Mouse (Mus musculus): ENCODE data around the gene Vmn1r224. TPM values are rescaled to one million over a fixed set of nuclear protein-coding genes. Genes with fewer than 3 reads are reported as not detected.
A peak's percentile ranks its signal among the peaks of the same experiment; 100 is the strongest.

The Vmn1r224 gene
- polyA plus RNA-seq (2014; fragmentation: Nextera tagmentation; extraction: Ambion mirVana) = not detected in 2 replicates

- peaks cover 8% of the 10 kb centered on the region; the same call in 1 of the 2 replicates for H3K9me3 ChIP-seq (ENCODE audit: control insufficient read depth, low read length)
- H3K9ac ChIP-seq (replicated peaks; ENCODE audit: low read length) = no peak within 1 kb of the TSS
- no peaks in the 10 kb centered on the region for H3K36me3 ChIP-seq (ENCODE audit: control insufficient read depth, insufficient read depth, low read length)
- no peak within 1 kb of the TSS for H3K4me3 ChIP-seq (replicated peaks; ENCODE audit: low read depth, low read length)
- H3K4me1 ChIP-seq (ENCODE audit: control insufficient read depth, insufficient read depth, low read length) = no peaks in the 10 kb centered on the region
- no peaks in the 10 kb centered on the region for H3K27me3 ChIP-seq (ENCODE audit: control insufficient read depth, insufficient read depth, low read length)
- ATAC-seq (ENCODE audit: low FRiP score, low TSS enrichment) (no peak), DNase-seq (no peak)
- 49% methylated on average over 1 of the region's 1 CpGs for WGBS
- H3K27ac ChIP-seq (replicated peaks; ENCODE audit: low read depth, low read length) = no peak within 1 kb of the TSS
- H3K4me2 ChIP-seq (ENCODE audit: low read length) = no peak within 1 kb of the TSS
These were observed at the start of gene Vmn1r224 for GRCm38 (mm10) chr17:20413846-20414245. Gene Vmn1r224 (plus strand): TSS chr17:20414146.

DNA sequence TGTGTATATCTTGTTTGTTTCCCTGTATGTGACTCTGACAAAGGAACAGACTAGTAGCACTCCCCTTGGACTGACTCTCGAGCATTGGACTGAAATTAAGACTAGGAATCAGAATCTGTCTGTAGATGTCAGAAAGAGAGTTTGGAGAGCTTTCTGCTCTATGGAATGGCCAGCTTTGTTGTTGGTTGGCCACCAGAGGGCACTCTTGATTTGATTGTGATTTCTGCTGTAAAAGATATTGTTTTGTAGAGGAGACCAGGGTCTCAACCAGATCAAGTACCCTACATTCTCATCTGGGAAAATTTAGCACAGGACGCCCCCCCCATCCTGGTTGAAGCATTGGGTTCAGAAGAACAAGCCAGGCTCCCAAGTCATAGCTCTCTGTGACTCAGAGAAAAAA, 14.8 kb upstream of the Vmn1r224 start:
- no peaks in the 10 kb centered on the region for H3K4me1 ChIP-seq (ENCODE audit: control insufficient read depth, insufficient read depth, low read length)
- H3K9ac ChIP-seq (replicated peaks; ENCODE audit: low read length) = no peak overlapping the region
- WGBS = 38% methylated on average over 2 of the region's 2 CpGs
- H3K4me3 ChIP-seq (replicated peaks; ENCODE audit: low read depth, low read length) = no peak overlapping the region
- H3K4me2 ChIP-seq (ENCODE audit: low read length) = no peak overlapping the region
- H3K27ac ChIP-seq (replicated peaks; ENCODE audit: low read depth, low read length) = no peak overlapping the region
- no peaks in the 10 kb centered on the region for H3K27me3 ChIP-seq (ENCODE audit: control insufficient read depth, insufficient read depth, low read length)
- H3K9me3 ChIP-seq (ENCODE audit: control insufficient read depth, low read length) = peaks cover 23% of the 10 kb centered on the region
- H3K36me3 ChIP-seq (ENCODE audit: control insufficient read depth, insufficient read depth, low read length) = no peaks in the 10 kb centered on the region
- ATAC-seq (ENCODE audit: low FRiP score, low TSS enrichment) (no peak), DNase-seq (no peak)

DNA sequence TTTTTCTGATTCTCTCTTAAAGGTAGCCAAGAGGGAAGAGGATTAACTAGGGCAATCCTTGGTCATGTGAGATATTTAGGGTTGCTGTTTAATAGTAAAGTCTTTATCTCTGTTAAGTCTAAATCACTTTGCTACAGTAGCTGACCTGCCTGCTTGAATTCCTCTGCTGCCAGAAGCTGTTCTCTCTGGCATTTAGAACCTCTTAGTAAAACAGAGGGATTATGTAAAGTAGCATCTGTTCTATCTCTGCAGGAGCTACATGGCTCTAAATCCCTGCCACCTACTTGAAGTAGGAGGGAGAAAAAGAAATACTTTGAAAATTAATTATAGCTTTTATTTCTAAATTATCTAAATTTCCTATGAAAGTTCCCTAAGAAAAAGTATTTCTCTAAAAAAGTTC, 25.3 kb downstream of the Vmn1r224 start:
- Histone ChIP-seq H3K4me3 (replicated peaks; ENCODE audit: low read depth, low read length) (no peak overlapping the region), H3K27me3 (ENCODE audit: control insufficient read depth, insufficient read depth, low read length) (no peaks in the 10 kb centered on the region), H3K9me3 (ENCODE audit: control insufficient read depth, low read length) (peaks cover 14% of the 10 kb centered on the region; the same call in 1 of the 2 replicates), H3K27ac (replicated peaks; ENCODE audit: low read depth, low read length) (no peak overlapping the region), H3K36me3 (ENCODE audit: control insufficient read depth, insufficient read depth, low read length) (no peaks in the 10 kb centered on the region), H3K4me2 (ENCODE audit: low read length) (no peak overlapping the region), H3K4me1 (ENCODE audit: control insufficient read depth, insufficient read depth, low read length) (no peaks in the 10 kb centered on the region), H3K9ac (replicated peaks; ENCODE audit: low read length) (no peak overlapping the region)
- DNase-seq = no peak
- no peak for ATAC-seq (ENCODE audit: low FRiP score, low TSS enrichment)

GRCm38 (mm10) chr17:20473311-20473710, 59.4 kb downstream of the Vmn1r224 start:
- 72% methylated on average over 3 of the region's 3 CpGs for WGBS
- Histone ChIP-seq H3K4me3 (replicated peaks; ENCODE audit: low read depth, low read length) (no peak overlapping the region), H3K27ac (replicated peaks; ENCODE audit: low read depth, low read length) (no peak overlapping the region), H3K4me1 (ENCODE audit: control insufficient read depth, insufficient read depth, low read length) (no peaks in the 10 kb centered on the region), H3K4me2 (ENCODE audit: low read length) (no peak overlapping the region), H3K27me3 (ENCODE audit: control insufficient read depth, insufficient read depth, low read length) (no peaks in the 10 kb centered on the region), H3K36me3 (ENCODE audit: control insufficient read depth, insufficient read depth, low read length) (no peaks in the 10 kb centered on the region), H3K9me3 (ENCODE audit: control insufficient read depth, low read length) (peaks cover 7% of the 10 kb centered on the region; the same call in 1 of the 2 replicates), H3K9ac (replicated peaks; ENCODE audit: low read length) (no peak overlapping the region)
- ATAC-seq (ENCODE audit: low FRiP score, low TSS enrichment) (no peak), DNase-seq (peak; percentile 3)

Other genes starting within 250 kb of the Vmn1r224 start
- not detected in 2 replicates for gene Fpr-rs6, start 231.0 kb upstream of the Vmn1r224 start, polyA plus RNA-seq (2014; fragmentation: Nextera tagmentation; extraction: Ambion mirVana)
- gene Vmn2r105, start 179.1 kb upstream of the Vmn1r224 start, polyA plus RNA-seq (2014; fragmentation: Nextera tagmentation; extraction: Ambion mirVana) = not detected in 2 replicates
- gene Vmn2r106, start 128.6 kb upstream of the Vmn1r224 start, polyA plus RNA-seq (2014; fragmentation: Nextera tagmentation; extraction: Ambion mirVana) = not detected in 2 replicates
- not detected in 2 replicates for gene Vmn2r107, start 68.9 kb upstream of the Vmn1r224 start, polyA plus RNA-seq (2014; fragmentation: Nextera tagmentation; extraction: Ambion mirVana)
- gene Vmn2r108, start 67.2 kb downstream of the Vmn1r224 start, polyA plus RNA-seq (2014; fragmentation: Nextera tagmentation; extraction: Ambion mirVana) = not detected in 2 replicates
- gene Vmn1r225, start 84.0 kb downstream of the Vmn1r224 start, polyA plus RNA-seq (2014; fragmentation: Nextera tagmentation; extraction: Ambion mirVana) = not detected in 2 replicates
- gene Vmn2r109, start 150.6 kb downstream of the Vmn1r224 start, polyA plus RNA-seq (2014; fragmentation: Nextera tagmentation; extraction: Ambion mirVana) = not detected in 2 replicates
- not detected in 2 replicates for gene Vmn2r110, start 182.3 kb downstream of the Vmn1r224 start, polyA plus RNA-seq (2014; fragmentation: Nextera tagmentation; extraction: Ambion mirVana)
- gene Fpr-rs3, start 210.7 kb downstream of the Vmn1r224 start, polyA plus RNA-seq (2014; fragmentation: Nextera tagmentation; extraction: Ambion mirVana) = not detected in 2 replicates